Mouse (Mus musculus) kidney, postnatal 14 days (tissue): ENCODE data around the gene Myh9.
A peak's percentile ranks its signal among the peaks of the same experiment; 100 is the strongest.
"Not testable (repeated sequence)": the region's sequence is repeated elsewhere in the genome, so short reads cannot be mapped to it uniquely, and the experiment has no call there.

Source experiments
- DNase-seq: peaks from one replicate; pipeline ENCODE4 v3.0.0; 2022; ENCODE audit warnings: mixed read lengths

Gene Myh9

GRCm38 (mm10) chr15:77867231-77867968 is 25.4 kb upstream of the Myh9 start:
- DNase-seq = not testable (repeated sequence)

GRCm38 (mm10) chr15:77866583-77867220 is 24.7 kb upstream of the Myh9 start:
- peak; percentile 83 for DNase-seq

- no peak for DNase-seq
Observed at GRCm38 (mm10) chr15:77864063-77864758, 22.2 kb upstream of the Myh9 start.

GRCm38 (mm10) chr15:77862991-77863972 is 21.3 kb upstream of the Myh9 start:
- no peak for DNase-seq

GRCm38 (mm10) chr15:77860081-77860665 is 18.2 kb upstream of the Myh9 start:
- peak; percentile 60 for DNase-seq

- DNase-seq = peak; percentile 94
Observed at GRCm38 (mm10) chr15:77857662-77858156, 15.7 kb upstream of the Myh9 start.

GRCm38 (mm10) chr15:77856541-77856940 is 14.6 kb upstream of the Myh9 start:
- peak; percentile 88 for DNase-seq

GRCm38 (mm10) chr15:77855301-77855700 is 13.3 kb upstream of the Myh9 start:
- peak; percentile 77 for DNase-seq

GRCm38 (mm10) chr15:77852001-77852400 is 10.0 kb upstream of the Myh9 start:
- DNase-seq = no peak

GRCm38 (mm10) chr15:77851136-77851535 is 9.2 kb upstream of the Myh9 start:
- no peak for DNase-seq

GRCm38 (mm10) chr15:77849572-77850229 is 7.7 kb upstream of the Myh9 start:
- DNase-seq = no peak

GRCm38 (mm10) chr15:77849039-77849436 is 7.1 kb upstream of the Myh9 start:
- DNase-seq = no peak

GRCm38 (mm10) chr15:77848415-77849038 is 6.6 kb upstream of the Myh9 start:
- DNase-seq = no peak

- no peak for DNase-seq
Observed at GRCm38 (mm10) chr15:77847826-77848225, 5.9 kb upstream of the Myh9 start.

- no peak for DNase-seq
Observed at GRCm38 (mm10) chr15:77847108-77847507, 5.1 kb upstream of the Myh9 start.

GRCm38 (mm10) chr15:77845931-77846595 is 4.1 kb upstream of the Myh9 start:
- DNase-seq = not testable (repeated sequence)

- DNase-seq = no peak
Observed at GRCm38 (mm10) chr15:77844955-77845635, 3.1 kb upstream of the Myh9 start.

GRCm38 (mm10) chr15:77844048-77844447 is 2.1 kb upstream of the Myh9 start:
- no peak for DNase-seq

GRCm38 (mm10) chr15:77843494-77844041 is 1.6 kb upstream of the Myh9 start:
- not testable (repeated sequence) for DNase-seq
